Mouse (Mus musculus): ENCODE results near the gene Dnajc12. TPM values are rescaled to one million over a fixed set of nuclear protein-coding genes. Genes with fewer than 3 reads are reported as not detected.

The Dnajc12 gene
- polyA plus RNA-seq, 1 experiment: 2.4 TPM

- no peak overlapping the region for H3ac ChIP-seq (ENCODE audit: control insufficient read depth, insufficient read length)
- no peaks in the 10 kb centered on the region for H3K27me3 ChIP-seq (ENCODE audit: control insufficient read depth, insufficient read depth, insufficient read length)
- no peak overlapping the region for H3K4me2 ChIP-seq (ENCODE audit: low read depth)
- no peaks in the 10 kb centered on the region for H3K79me2 ChIP-seq (ENCODE audit: control insufficient read depth, insufficient read depth)
- no peak for TF ChIP-seq REST (IDR thresholded peaks at IDR 0.05; ENCODE audit: insufficient read depth, insufficient read length)
- TF ChIP-seq E2F4 (IDR thresholded peaks at IDR 0.05; ENCODE audit: insufficient read depth): no peak
- no peak for TF ChIP-seq SRF (IDR thresholded peaks at IDR 0.05; ENCODE audit: control insufficient read depth, insufficient read length, low read depth)
- no peak for TF ChIP-seq POLR2AphosphoS2 (IDR thresholded peaks at IDR 0.05; ENCODE audit: insufficient read length, low read depth)
- TF ChIP-seq TCF3 (IDR thresholded peaks at IDR 0.05; ENCODE audit: insufficient read length, low read depth): no peak
- TF ChIP-seq CEBPB (IDR thresholded peaks at IDR 0.05; ENCODE audit: insufficient read depth, poor library complexity, severe bottlenecking): no peak
- no peak for TF ChIP-seq POLR2A (IDR thresholded peaks at IDR 0.05; ENCODE audit: insufficient read length, low read depth)
- no peak for TF ChIP-seq USF1 (IDR thresholded peaks at IDR 0.05; ENCODE audit: low read depth)
- TF ChIP-seq MYOG (IDR thresholded peaks at IDR 0.05; ENCODE audit: control insufficient read depth in 1 of 3, insufficient read depth in 1 of 3, insufficient read length in 2 of 3, low read depth in 2 of 3): no peak
- no peak for TF ChIP-seq TCF12 (IDR thresholded peaks at IDR 0.05; ENCODE audit: insufficient read depth, poor library complexity, severe bottlenecking)
- TF ChIP-seq MAX (IDR thresholded peaks at IDR 0.05; ENCODE audit: low read depth): no peak
- no peak for TF ChIP-seq MYOD1 (IDR thresholded peaks at IDR 0.05; ENCODE audit: control insufficient read depth in 1 of 3, insufficient read length in 2 of 3, low read depth in 2 of 3)
- H3K36me3 ChIP-seq (ENCODE audit: control insufficient read depth, insufficient read depth): no peaks in the 10 kb centered on the region
- H3K4me3 ChIP-seq: no peak overlapping the region
Measured at GRCm38 (mm10) chr10:63388948-63389347, 6.7 kb downstream of the Dnajc12 start.

DNA sequence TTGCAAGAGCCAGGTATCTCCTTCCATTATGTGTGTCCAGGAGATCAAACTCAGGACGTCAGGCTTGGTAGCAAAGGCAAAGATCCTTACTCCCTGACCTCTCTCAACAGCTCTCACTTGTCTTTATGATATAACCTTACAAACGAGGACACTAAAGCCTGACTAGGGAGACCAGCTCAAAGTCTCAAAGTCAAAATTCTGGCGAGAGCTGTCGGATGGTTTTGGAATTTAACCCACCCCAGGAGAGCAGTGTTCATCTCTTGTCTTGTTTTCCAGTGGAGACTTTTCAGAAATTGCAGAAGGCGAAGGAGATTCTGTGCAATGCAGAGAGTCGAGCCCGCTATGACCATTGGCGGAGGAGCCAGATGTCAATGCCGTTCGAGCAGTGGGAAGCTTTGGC is 14.7 kb downstream of the Dnajc12 start:
- Histone ChIP-seq H3K27me3 (ENCODE audit: control insufficient read depth, insufficient read depth, insufficient read length) (no peaks in the 10 kb centered on the region), H3K36me3 (ENCODE audit: control insufficient read depth, insufficient read depth) (no peaks in the 10 kb centered on the region), H3ac (ENCODE audit: control insufficient read depth, insufficient read length) (no peak overlapping the region), H3K4me3 (no peak overlapping the region), H3K4me2 (ENCODE audit: low read depth) (no peak overlapping the region), H3K79me2 (ENCODE audit: control insufficient read depth, insufficient read depth) (no peaks in the 10 kb centered on the region)
- TF ChIP-seq SRF (IDR thresholded peaks at IDR 0.05; ENCODE audit: control insufficient read depth, insufficient read length, low read depth) (no peak), POLR2AphosphoS2 (IDR thresholded peaks at IDR 0.05; ENCODE audit: insufficient read length, low read depth) (no peak), MAX (IDR thresholded peaks at IDR 0.05; ENCODE audit: low read depth) (no peak), E2F4 (IDR thresholded peaks at IDR 0.05; ENCODE audit: insufficient read depth) (no peak), TCF12 (IDR thresholded peaks at IDR 0.05; ENCODE audit: insufficient read depth, poor library complexity, severe bottlenecking) (no peak), MYOD1 (IDR thresholded peaks at IDR 0.05; ENCODE audit: control insufficient read depth in 1 of 3, insufficient read length in 2 of 3, low read depth in 2 of 3) (no peak), POLR2A (IDR thresholded peaks at IDR 0.05; ENCODE audit: insufficient read length, low read depth) (no peak), TCF3 (IDR thresholded peaks at IDR 0.05; ENCODE audit: insufficient read length, low read depth) (no peak), MYOG (IDR thresholded peaks at IDR 0.05; ENCODE audit: control insufficient read depth in 1 of 3, insufficient read depth in 1 of 3, insufficient read length in 2 of 3, low read depth in 2 of 3) (no peak), USF1 (IDR thresholded peaks at IDR 0.05; ENCODE audit: low read depth) (no peak), CEBPB (IDR thresholded peaks at IDR 0.05; ENCODE audit: insufficient read depth, poor library complexity, severe bottlenecking) (no peak), REST (IDR thresholded peaks at IDR 0.05; ENCODE audit: insufficient read depth, insufficient read length) (no peak)

- no peaks in the 10 kb centered on the region for H3K27me3 ChIP-seq (ENCODE audit: control insufficient read depth, insufficient read depth, insufficient read length)
- TF ChIP-seq USF1 (IDR thresholded peaks at IDR 0.05; ENCODE audit: low read depth) (no peak), MAX (IDR thresholded peaks at IDR 0.05; ENCODE audit: low read depth) (no peak), POLR2AphosphoS2 (IDR thresholded peaks at IDR 0.05; ENCODE audit: insufficient read length, low read depth) (no peak), POLR2A (IDR thresholded peaks at IDR 0.05; ENCODE audit: insufficient read length, low read depth) (no peak), TCF3 (IDR thresholded peaks at IDR 0.05; ENCODE audit: insufficient read length, low read depth) (no peak), CEBPB (IDR thresholded peaks at IDR 0.05; ENCODE audit: insufficient read depth, poor library complexity, severe bottlenecking) (no peak), E2F4 (IDR thresholded peaks at IDR 0.05; ENCODE audit: insufficient read depth) (no peak), TCF12 (IDR thresholded peaks at IDR 0.05; ENCODE audit: insufficient read depth, poor library complexity, severe bottlenecking) (no peak), MYOD1 (IDR thresholded peaks at IDR 0.05; ENCODE audit: control insufficient read depth in 1 of 3, insufficient read length in 2 of 3, low read depth in 2 of 3) (no peak)
- H3K4me2 ChIP-seq (ENCODE audit: low read depth): no peak overlapping the region
- H3K36me3 ChIP-seq (ENCODE audit: control insufficient read depth, insufficient read depth): no peaks in the 10 kb centered on the region
- H3ac ChIP-seq (ENCODE audit: control insufficient read depth, insufficient read length): no peak overlapping the region
- H3K79me2 ChIP-seq (ENCODE audit: control insufficient read depth, insufficient read depth): no peaks in the 10 kb centered on the region
- no peak overlapping the region for H3K4me3 ChIP-seq
Measured at GRCm38 (mm10) chr10:63402731-63403504, 20.7 kb downstream of the Dnajc12 start.

DNA sequence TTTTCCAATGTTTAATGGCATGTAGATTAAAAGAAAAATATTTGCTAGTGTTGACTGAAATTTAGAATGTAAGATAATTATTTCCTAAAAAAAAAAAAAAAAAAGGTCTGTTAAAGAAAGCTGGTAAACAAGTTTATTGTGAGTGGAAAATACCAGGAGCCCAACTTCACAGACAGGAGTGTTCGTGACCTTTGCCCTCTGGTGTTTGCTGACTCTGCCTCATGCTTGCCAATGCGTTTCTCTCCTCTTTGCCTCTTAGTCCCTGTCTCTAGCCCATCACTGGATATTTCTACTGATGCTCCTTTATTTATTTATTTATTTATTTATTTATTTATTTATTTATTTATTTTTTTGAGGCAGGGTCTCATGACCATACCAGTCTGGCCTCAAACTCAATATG is 21.4 kb downstream of the Dnajc12 start:
- Histone ChIP-seq H3K27me3 (ENCODE audit: control insufficient read depth, insufficient read depth, insufficient read length) (no peaks in the 10 kb centered on the region), H3K4me2 (ENCODE audit: low read depth) (no peak overlapping the region), H3K79me2 (ENCODE audit: control insufficient read depth, insufficient read depth) (no peaks in the 10 kb centered on the region), H3K36me3 (ENCODE audit: control insufficient read depth, insufficient read depth) (no peaks in the 10 kb centered on the region), H3ac (ENCODE audit: control insufficient read depth, insufficient read length) (no peak overlapping the region), H3K4me3 (no peak overlapping the region)
- TF ChIP-seq MYOD1 (IDR thresholded peaks at IDR 0.05; ENCODE audit: control insufficient read depth in 1 of 3, insufficient read length in 2 of 3, low read depth in 2 of 3) (no peak), CEBPB (IDR thresholded peaks at IDR 0.05; ENCODE audit: insufficient read depth, poor library complexity, severe bottlenecking) (no peak), POLR2A (IDR thresholded peaks at IDR 0.05; ENCODE audit: insufficient read length, low read depth) (no peak), E2F4 (IDR thresholded peaks at IDR 0.05; ENCODE audit: insufficient read depth) (no peak), SRF (IDR thresholded peaks at IDR 0.05; ENCODE audit: control insufficient read depth, insufficient read length, low read depth) (no peak), MAX (IDR thresholded peaks at IDR 0.05; ENCODE audit: low read depth) (no peak), REST (IDR thresholded peaks at IDR 0.05; ENCODE audit: insufficient read depth, insufficient read length) (no peak), MYOG (IDR thresholded peaks at IDR 0.05; ENCODE audit: control insufficient read depth in 1 of 3, insufficient read depth in 1 of 3, insufficient read length in 2 of 3, low read depth in 2 of 3) (no peak), TCF12 (IDR thresholded peaks at IDR 0.05; ENCODE audit: insufficient read depth, poor library complexity, severe bottlenecking) (no peak), POLR2AphosphoS2 (IDR thresholded peaks at IDR 0.05; ENCODE audit: insufficient read length, low read depth) (no peak), TCF3 (IDR thresholded peaks at IDR 0.05; ENCODE audit: insufficient read length, low read depth) (no peak), USF1 (IDR thresholded peaks at IDR 0.05; ENCODE audit: low read depth) (no peak)
